Mouse (Mus musculus): ENCODE results near the gene Ptprb. TPM values are rescaled to one million over a fixed set of nuclear protein-coding genes. Genes with fewer than 3 reads are reported as not detected.

Ptprb gene
- polyA plus RNA-seq, 1 experiment from 2014 or later = 3.1 TPM

- Histone ChIP-seq H3K4me2 (ENCODE audit: low read depth, low read length) (no peak overlapping the region), H3K27ac (ENCODE audit: low read depth, low read length) (no peak overlapping the region), H3K36me3 (ENCODE audit: control insufficient read depth, insufficient read depth, low read length) (no peaks in the 10 kb centered on the region), H3K4me1 (ENCODE audit: control insufficient read depth, insufficient read depth, low read length) (no peaks in the 10 kb centered on the region), H3K27me3 (ENCODE audit: control insufficient read depth, insufficient read depth, low read length) (no peaks in the 10 kb centered on the region), H3K4me3 (ENCODE audit: low read depth, low read length) (no peak overlapping the region), H3K9ac (replicated peaks; ENCODE audit: low read depth, low read length) (no peak overlapping the region), H3K9me3 (ENCODE audit: control insufficient read depth, low read length) (no peaks in the 10 kb centered on the region)
- 88% methylated on average over 7 of the region's 7 CpGs for WGBS
- no peak for ATAC-seq (ENCODE audit: low read depth)
Measured at GRCm38 (mm10) chr10:116286697-116287344, 11.5 kb downstream of the Ptprb start.

GRCm38 (mm10) chr10:116288130-116288529 is 12.8 kb downstream of the Ptprb start:
- 51% methylated on average over 9 of the region's 9 CpGs for WGBS
- Histone ChIP-seq H3K27ac (ENCODE audit: low read depth, low read length) (no peak overlapping the region), H3K4me3 (ENCODE audit: low read depth, low read length) (no peak overlapping the region), H3K9ac (replicated peaks; ENCODE audit: low read depth, low read length) (no peak overlapping the region), H3K4me1 (ENCODE audit: control insufficient read depth, insufficient read depth, low read length) (no peaks in the 10 kb centered on the region), H3K36me3 (ENCODE audit: control insufficient read depth, insufficient read depth, low read length) (no peaks in the 10 kb centered on the region), H3K27me3 (ENCODE audit: control insufficient read depth, insufficient read depth, low read length) (no peaks in the 10 kb centered on the region), H3K4me2 (ENCODE audit: low read depth, low read length) (no peak overlapping the region), H3K9me3 (ENCODE audit: control insufficient read depth, low read length) (no peaks in the 10 kb centered on the region)
- ATAC-seq (ENCODE audit: low read depth) = no peak

GRCm38 (mm10) chr10:116290483-116290882 is 15.2 kb downstream of the Ptprb start:
- H3K4me3 ChIP-seq (ENCODE audit: low read depth, low read length) = no peak overlapping the region
- no peaks in the 10 kb centered on the region for H3K9me3 ChIP-seq (ENCODE audit: control insufficient read depth, low read length)
- H3K27me3 ChIP-seq (ENCODE audit: control insufficient read depth, insufficient read depth, low read length) = no peaks in the 10 kb centered on the region
- no peak overlapping the region for H3K9ac ChIP-seq (replicated peaks; ENCODE audit: low read depth, low read length)
- H3K36me3 ChIP-seq (ENCODE audit: control insufficient read depth, insufficient read depth, low read length) = no peaks in the 10 kb centered on the region
- no peak overlapping the region for H3K4me2 ChIP-seq (ENCODE audit: low read depth, low read length)
- WGBS = 88% methylated on average over 4 of the region's 4 CpGs
- no peak for ATAC-seq (ENCODE audit: low read depth)
- H3K27ac ChIP-seq (ENCODE audit: low read depth, low read length) = no peak overlapping the region
- H3K4me1 ChIP-seq (ENCODE audit: control insufficient read depth, insufficient read depth, low read length) = no peaks in the 10 kb centered on the region

- Histone ChIP-seq H3K27me3 (ENCODE audit: control insufficient read depth, insufficient read depth, low read length) (no peaks in the 10 kb centered on the region), H3K9ac (replicated peaks; ENCODE audit: low read depth, low read length) (no peak overlapping the region), H3K4me1 (ENCODE audit: control insufficient read depth, insufficient read depth, low read length) (no peaks in the 10 kb centered on the region), H3K27ac (ENCODE audit: low read depth, low read length) (no peak overlapping the region), H3K4me2 (ENCODE audit: low read depth, low read length) (no peak overlapping the region), H3K36me3 (ENCODE audit: control insufficient read depth, insufficient read depth, low read length) (no peaks in the 10 kb centered on the region), H3K9me3 (ENCODE audit: control insufficient read depth, low read length) (no peaks in the 10 kb centered on the region), H3K4me3 (ENCODE audit: low read depth, low read length) (no peak overlapping the region)
- no peak for ATAC-seq (ENCODE audit: low read depth)
- 85% methylated on average over 8 of the region's 8 CpGs for WGBS
Measured at GRCm38 (mm10) chr10:116291153-116291755, 15.9 kb downstream of the Ptprb start.

DNA sequence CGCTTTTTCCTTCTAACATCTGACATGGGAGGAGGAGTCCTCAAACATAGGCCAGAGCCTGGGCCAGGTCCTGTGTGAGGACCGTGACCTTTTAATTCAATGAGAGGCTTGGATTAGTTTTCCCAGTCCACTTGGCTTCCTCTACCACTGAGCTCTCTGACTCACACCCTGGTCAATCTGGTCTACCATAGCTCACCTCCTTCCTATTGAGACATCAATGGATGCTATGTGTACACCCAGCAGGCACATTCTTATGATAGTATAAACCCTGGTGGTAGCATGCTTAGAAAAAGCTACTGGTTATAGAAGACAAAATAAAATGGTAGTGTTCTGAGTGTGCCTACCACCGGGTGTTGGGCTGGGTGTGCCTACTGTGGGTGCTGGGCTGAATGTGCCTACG is 21.1 kb downstream of the Ptprb start:
- peaks cover 2% of the 10 kb centered on the region; the same call in 1 of the 2 replicates for H3K27me3 ChIP-seq (ENCODE audit: control insufficient read depth, insufficient read depth, low read length)
- H3K36me3 ChIP-seq (ENCODE audit: control insufficient read depth, insufficient read depth, low read length) = no peaks in the 10 kb centered on the region
- no peak overlapping the region for H3K4me2 ChIP-seq (ENCODE audit: low read depth, low read length)
- H3K4me3 ChIP-seq (ENCODE audit: low read depth, low read length) = no peak overlapping the region
- H3K9ac ChIP-seq (replicated peaks; ENCODE audit: low read depth, low read length) = no peak overlapping the region
- H3K9me3 ChIP-seq (ENCODE audit: control insufficient read depth, low read length) = no peaks in the 10 kb centered on the region
- no peak for ATAC-seq (ENCODE audit: low read depth)
- WGBS = 96% methylated on average over 4 of the region's 4 CpGs
- no peak overlapping the region for H3K27ac ChIP-seq (ENCODE audit: low read depth, low read length)
- H3K4me1 ChIP-seq (ENCODE audit: control insufficient read depth, insufficient read depth, low read length) = peaks cover 5% of the 10 kb centered on the region

GRCm38 (mm10) chr10:116297854-116298253 is 22.5 kb downstream of the Ptprb start:
- WGBS = 81% methylated on average over 12 of the region's 12 CpGs
- H3K27ac ChIP-seq (ENCODE audit: low read depth, low read length) = no peak overlapping the region
- no peak overlapping the region for H3K4me3 ChIP-seq (ENCODE audit: low read depth, low read length)
- H3K9ac ChIP-seq (replicated peaks; ENCODE audit: low read depth, low read length) = no peak overlapping the region
- no peak overlapping the region for H3K4me2 ChIP-seq (ENCODE audit: low read depth, low read length)
- no peaks in the 10 kb centered on the region for H3K9me3 ChIP-seq (ENCODE audit: control insufficient read depth, low read length)
- H3K4me1 ChIP-seq (ENCODE audit: control insufficient read depth, insufficient read depth, low read length) = peaks cover 9% of the 10 kb centered on the region
- no peak for ATAC-seq (ENCODE audit: low read depth)
- H3K36me3 ChIP-seq (ENCODE audit: control insufficient read depth, insufficient read depth, low read length) = no peaks in the 10 kb centered on the region
- peaks cover 10% of the 10 kb centered on the region; the same call in 1 of the 2 replicates for H3K27me3 ChIP-seq (ENCODE audit: control insufficient read depth, insufficient read depth, low read length)

- Histone ChIP-seq H3K27ac (ENCODE audit: low read depth, low read length) (no peak overlapping the region), H3K9ac (replicated peaks; ENCODE audit: low read depth, low read length) (peak overlapping the region; percentile 50; the same call in 1 of the 2 replicates), H3K36me3 (ENCODE audit: control insufficient read depth, insufficient read depth, low read length) (no peaks in the 10 kb centered on the region), H3K9me3 (ENCODE audit: control insufficient read depth, low read length) (no peaks in the 10 kb centered on the region), H3K4me3 (ENCODE audit: low read depth, low read length) (peak overlapping the region; percentile 39), H3K4me1 (ENCODE audit: control insufficient read depth, insufficient read depth, low read length) (peaks cover 9% of the 10 kb centered on the region), H3K27me3 (ENCODE audit: control insufficient read depth, insufficient read depth, low read length) (peaks cover 10% of the 10 kb centered on the region; the same call in 1 of the 2 replicates), H3K4me2 (ENCODE audit: low read depth, low read length) (peak overlapping the region; percentile 88)
- 11% methylated on average over 7 of the region's 7 CpGs for WGBS
- no peak for ATAC-seq (ENCODE audit: low read depth)
Measured at GRCm38 (mm10) chr10:116300824-116301223, 25.5 kb downstream of the Ptprb start.

GRCm38 (mm10) chr10:116301258-116301657 is 25.9 kb downstream of the Ptprb start:
- H3K27me3 ChIP-seq (ENCODE audit: control insufficient read depth, insufficient read depth, low read length) = peaks cover 10% of the 10 kb centered on the region; the same call in 1 of the 2 replicates
- H3K36me3 ChIP-seq (ENCODE audit: control insufficient read depth, insufficient read depth, low read length) = no peaks in the 10 kb centered on the region
- H3K9ac ChIP-seq (replicated peaks; ENCODE audit: low read depth, low read length) = peak overlapping the region; percentile 50
- peaks cover 9% of the 10 kb centered on the region for H3K4me1 ChIP-seq (ENCODE audit: control insufficient read depth, insufficient read depth, low read length)
- H3K4me2 ChIP-seq (ENCODE audit: low read depth, low read length) = peak overlapping the region; percentile 88
- WGBS = under 1% methylated on average over 36 of the region's 36 CpGs
- ATAC-seq (ENCODE audit: low read depth) = peak; percentile 51; the same call in 1 of the 2 replicates
- H3K27ac ChIP-seq (ENCODE audit: low read depth, low read length) = no peak overlapping the region
- no peaks in the 10 kb centered on the region for H3K9me3 ChIP-seq (ENCODE audit: control insufficient read depth, low read length)
- H3K4me3 ChIP-seq (ENCODE audit: low read depth, low read length) = peak overlapping the region; percentile 39

GRCm38 (mm10) chr10:116304355-116304754 is 29.0 kb downstream of the Ptprb start:
- Histone ChIP-seq H3K9me3 (ENCODE audit: control insufficient read depth, low read length) (no peaks in the 10 kb centered on the region), H3K9ac (replicated peaks; ENCODE audit: low read depth, low read length) (no peak overlapping the region), H3K27me3 (ENCODE audit: control insufficient read depth, insufficient read depth, low read length) (peaks cover 10% of the 10 kb centered on the region; the same call in 1 of the 2 replicates), H3K4me3 (ENCODE audit: low read depth, low read length) (no peak overlapping the region), H3K4me1 (ENCODE audit: control insufficient read depth, insufficient read depth, low read length) (peaks cover 9% of the 10 kb centered on the region), H3K4me2 (ENCODE audit: low read depth, low read length) (no peak overlapping the region), H3K27ac (ENCODE audit: low read depth, low read length) (no peak overlapping the region), H3K36me3 (ENCODE audit: control insufficient read depth, insufficient read depth, low read length) (no peaks in the 10 kb centered on the region)
- ATAC-seq (ENCODE audit: low read depth) = no peak
- WGBS = 91% methylated on average over 4 of the region's 4 CpGs

All from neural tube, embryonic 14.5 days (tissue).